Mouse (Mus musculus) G1E (cell line): ENCODE measurements around the gene Antxr1.

Source experiments
- CTCF ChIP-seq: IDR thresholded peaks from 2 replicates; pipeline ENCODE4 v1.5.1; 2012; ENCODE audit warnings: low read depth, low read length, inconsistent platforms, mixed read lengths
- GATA1 ChIP-seq: IDR thresholded peaks from 2 replicates; pipeline ENCODE4 v1.6.1; 2012; ENCODE audit warnings: borderline replicate concordance, low read length, inconsistent platforms, mixed read lengths
- GATA2 ChIP-seq: IDR thresholded peaks from 2 replicates; pipeline ENCODE4 v1.6.1; 2012; ENCODE audit warnings: low read depth, low read length, inconsistent platforms, borderline replicate concordance
- POLR2AphosphoS5 ChIP-seq: IDR thresholded peaks from 2 replicates; pipeline ENCODE4 v1.6.1; 2012; ENCODE audit warnings: low read depth, low read length, inconsistent platforms; ENCODE audit not compliant: insufficient replicate concordance
- TAL1 ChIP-seq: conservative IDR thresholded peaks from 2 replicates; pipeline ENCODE4 v1.6.1; 2012; ENCODE audit warnings: low read depth, low read length, inconsistent platforms, mixed read lengths

GRCm38 (mm10) chr6:87236061-87236460 is 99.6 kb downstream of the Antxr1 start:
- no peak for TF ChIP-seq CTCF
- no peak for TF ChIP-seq GATA1
- no peak for TF ChIP-seq TAL1
- no peak for TF ChIP-seq POLR2AphosphoS5
- TF ChIP-seq GATA2: no peak
